Mouse (Mus musculus): ENCODE measurements around the gene Babam2. TPM values are rescaled to one million over a fixed set of nuclear protein-coding genes. Genes with fewer than 3 reads are reported as not detected.

Gene Babam2
- polyA plus RNA-seq, 1 experiment from 2014 or later, result 54.7 TPM

DNA sequence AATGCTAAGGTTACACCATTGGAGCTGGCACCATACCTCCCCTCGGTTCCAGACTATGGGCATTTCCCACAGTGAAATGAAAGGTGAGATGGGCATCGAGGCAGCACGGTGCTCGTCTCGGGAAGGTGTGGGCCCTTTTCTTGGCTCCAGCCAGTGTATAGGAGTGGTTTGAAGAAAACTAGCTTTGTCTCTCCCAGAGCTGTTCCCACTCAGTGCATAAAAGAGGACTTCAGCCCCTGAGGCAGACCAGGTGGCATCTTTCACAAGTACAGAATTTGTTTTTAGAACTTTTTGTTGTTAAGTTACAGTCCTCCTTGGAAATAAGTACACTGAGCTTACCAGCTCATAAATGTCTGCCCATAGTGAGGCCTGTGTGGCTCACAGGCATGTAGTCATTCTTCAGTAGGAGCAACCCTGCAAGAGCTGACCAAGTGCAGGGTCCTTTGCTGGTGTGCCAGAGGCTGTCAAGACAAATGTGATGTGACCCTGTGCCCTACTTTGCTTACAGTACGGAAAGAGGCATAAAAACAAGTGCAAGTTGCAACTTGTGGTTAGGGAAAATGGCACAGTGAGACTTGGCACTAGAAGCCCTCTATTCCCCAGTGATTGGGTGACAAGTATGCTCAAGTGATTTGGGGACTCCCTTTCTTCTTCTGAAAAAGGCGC lies 208.9 kb downstream of the Babam2 start:
- ATAC-seq, result no peak
- H3K4me3 ChIP-seq (ENCODE audit: low read depth, low read length), result no peak overlapping the region
- 89% methylated on average over 7 of the region's 7 CpGs for WGBS
- H3K4me1 ChIP-seq (ENCODE audit: control insufficient read depth, insufficient read depth, low read length), result no peaks in the 10 kb centered on the region
- H3K4me2 ChIP-seq (ENCODE audit: low read length), result no peak overlapping the region
- no peaks in the 10 kb centered on the region for H3K9me3 ChIP-seq (replicated peaks; ENCODE audit: control insufficient read depth, low read length, poor library complexity, severe bottlenecking)
- no peak overlapping the region for H3K9ac ChIP-seq (ENCODE audit: low read depth, low read length)
- no peak overlapping the region for H3K27ac ChIP-seq (ENCODE audit: low read length)
- H3K27me3 ChIP-seq (ENCODE audit: control insufficient read depth, insufficient read depth, low read depth, low read length), result no peaks in the 10 kb centered on the region
- no peaks in the 10 kb centered on the region for H3K36me3 ChIP-seq (ENCODE audit: control insufficient read depth, insufficient read depth, low read length)

DNA sequence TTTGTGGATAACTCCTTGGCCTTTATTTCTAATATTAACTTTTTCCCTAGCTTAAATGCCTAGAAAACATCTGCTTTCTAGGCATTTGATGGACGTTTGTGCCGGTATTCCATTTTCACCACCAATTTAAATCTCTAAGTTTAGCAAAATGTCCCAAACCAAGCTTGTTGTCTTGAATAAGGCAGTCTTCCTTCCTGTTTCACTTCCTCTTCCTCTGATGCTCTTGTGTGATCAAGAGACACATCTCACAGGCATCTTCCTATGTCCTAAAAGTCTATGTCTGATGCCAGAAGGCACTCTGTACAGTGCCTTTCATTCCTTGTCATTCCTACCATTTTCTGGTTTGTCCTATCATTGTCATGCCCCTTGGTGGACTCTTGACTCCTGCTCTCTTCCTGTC lies 210.5 kb downstream of the Babam2 start:
- no peaks in the 10 kb centered on the region for H3K9me3 ChIP-seq (replicated peaks; ENCODE audit: control insufficient read depth, low read length, poor library complexity, severe bottlenecking)
- no peak overlapping the region for H3K27ac ChIP-seq (ENCODE audit: low read length)
- H3K36me3 ChIP-seq (ENCODE audit: control insufficient read depth, insufficient read depth, low read length), result no peaks in the 10 kb centered on the region
- WGBS, result 90% methylated on average over 2 of the region's 2 CpGs
- H3K27me3 ChIP-seq (ENCODE audit: control insufficient read depth, insufficient read depth, low read depth, low read length), result no peaks in the 10 kb centered on the region
- H3K9ac ChIP-seq (ENCODE audit: low read depth, low read length), result no peak overlapping the region
- no peak overlapping the region for H3K4me2 ChIP-seq (ENCODE audit: low read length)
- ATAC-seq, result no peak
- no peaks in the 10 kb centered on the region for H3K4me1 ChIP-seq (ENCODE audit: control insufficient read depth, insufficient read depth, low read length)
- no peak overlapping the region for H3K4me3 ChIP-seq (ENCODE audit: low read depth, low read length)

DNA sequence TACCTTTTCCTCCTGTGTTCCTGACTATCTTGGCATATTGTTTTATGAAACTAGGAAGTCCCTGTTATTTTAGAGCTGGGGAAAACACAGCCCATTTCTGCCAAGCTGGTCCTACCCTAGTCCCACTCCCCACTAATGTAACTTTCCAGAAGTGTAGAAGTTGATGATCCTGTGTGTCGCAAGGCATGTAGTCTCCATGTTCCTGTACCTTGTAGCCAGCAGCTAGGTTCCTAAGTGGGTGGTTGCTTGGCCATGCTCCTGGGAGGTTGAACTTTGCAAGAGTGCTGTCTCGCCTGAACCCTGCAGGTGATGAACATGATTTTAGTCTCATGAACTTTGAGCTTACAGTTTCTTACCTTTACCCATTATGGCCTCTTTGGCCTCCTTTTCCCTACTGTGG lies 211.3 kb downstream of the Babam2 start:
- Histone ChIP-seq H3K4me1 (ENCODE audit: control insufficient read depth, insufficient read depth, low read length) (no peaks in the 10 kb centered on the region), H3K9me3 (replicated peaks; ENCODE audit: control insufficient read depth, low read length, poor library complexity, severe bottlenecking) (no peaks in the 10 kb centered on the region), H3K4me3 (ENCODE audit: low read depth, low read length) (no peak overlapping the region), H3K27ac (ENCODE audit: low read length) (no peak overlapping the region), H3K27me3 (ENCODE audit: control insufficient read depth, insufficient read depth, low read depth, low read length) (no peaks in the 10 kb centered on the region), H3K9ac (ENCODE audit: low read depth, low read length) (no peak overlapping the region), H3K36me3 (ENCODE audit: control insufficient read depth, insufficient read depth, low read length) (no peaks in the 10 kb centered on the region), H3K4me2 (ENCODE audit: low read length) (no peak overlapping the region)
- WGBS, result 92% methylated on average over 2 of the region's 2 CpGs
- ATAC-seq, result no peak

DNA sequence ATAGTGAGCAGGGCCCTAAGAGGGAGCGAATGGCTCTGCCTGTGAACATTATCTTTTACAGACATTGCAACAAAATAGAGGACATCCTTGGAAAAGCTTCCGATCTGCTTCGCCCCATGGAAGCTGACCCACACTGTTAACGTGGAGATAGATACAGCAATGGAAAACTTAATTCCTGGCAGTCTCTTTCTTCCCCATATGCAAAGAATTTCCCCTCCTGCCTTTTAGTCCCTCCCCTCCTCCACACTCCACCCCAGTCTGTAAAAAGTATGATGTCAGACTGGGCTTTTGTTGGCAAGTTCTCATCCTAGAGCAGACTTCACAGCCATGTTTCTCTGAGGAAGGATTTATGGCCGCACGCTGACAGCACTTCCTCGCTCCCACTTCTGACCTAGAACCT lies 218.8 kb downstream of the Babam2 start:
- Histone ChIP-seq H3K4me3 (ENCODE audit: low read depth, low read length) (no peak overlapping the region), H3K9ac (ENCODE audit: low read depth, low read length) (no peak overlapping the region), H3K27ac (ENCODE audit: low read length) (no peak overlapping the region), H3K27me3 (ENCODE audit: control insufficient read depth, insufficient read depth, low read depth, low read length) (no peaks in the 10 kb centered on the region), H3K4me2 (ENCODE audit: low read length) (no peak overlapping the region), H3K9me3 (replicated peaks; ENCODE audit: control insufficient read depth, low read length, poor library complexity, severe bottlenecking) (no peaks in the 10 kb centered on the region), H3K4me1 (ENCODE audit: control insufficient read depth, insufficient read depth, low read length) (0 out of 2 replicates have a peak, but pooled peaks cover 3% of the 10 kb centered on the region), H3K36me3 (ENCODE audit: control insufficient read depth, insufficient read depth, low read length) (no peaks in the 10 kb centered on the region)
- 86% methylated on average over 7 of the region's 7 CpGs for WGBS
- ATAC-seq, result no peak

DNA sequence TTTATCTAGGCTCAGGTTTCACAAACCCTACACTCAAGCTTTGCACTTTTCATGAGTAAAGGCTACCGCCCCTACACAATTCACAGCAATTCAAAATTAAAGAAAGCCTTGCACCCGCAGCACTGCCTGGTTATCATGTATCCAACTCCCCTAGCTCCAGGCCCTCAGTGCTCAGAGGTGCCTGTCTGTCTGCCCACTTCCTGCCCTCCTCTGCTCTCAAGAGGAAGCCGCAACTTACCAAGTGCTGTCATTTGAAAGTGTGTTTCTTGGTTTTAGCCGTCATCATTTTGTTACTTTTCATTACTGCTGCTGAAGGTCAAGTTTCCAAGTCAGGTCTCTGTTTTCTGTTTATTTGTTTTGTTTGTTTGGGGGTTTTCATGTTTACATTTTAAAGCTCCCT lies 221.1 kb downstream of the Babam2 start:
- 0 out of 2 replicates have a peak, but pooled peaks cover 3% of the 10 kb centered on the region for H3K4me1 ChIP-seq (ENCODE audit: control insufficient read depth, insufficient read depth, low read length)
- no peaks in the 10 kb centered on the region for H3K9me3 ChIP-seq (replicated peaks; ENCODE audit: control insufficient read depth, low read length, poor library complexity, severe bottlenecking)
- 93% methylated on average over 4 of the region's 4 CpGs for WGBS
- no peak overlapping the region for H3K4me3 ChIP-seq (ENCODE audit: low read depth, low read length)
- H3K4me2 ChIP-seq (ENCODE audit: low read length), result no peak overlapping the region
- H3K9ac ChIP-seq (ENCODE audit: low read depth, low read length), result no peak overlapping the region
- no peaks in the 10 kb centered on the region for H3K36me3 ChIP-seq (ENCODE audit: control insufficient read depth, insufficient read depth, low read length)
- no peak overlapping the region for H3K27ac ChIP-seq (ENCODE audit: low read length)
- H3K27me3 ChIP-seq (ENCODE audit: control insufficient read depth, insufficient read depth, low read depth, low read length), result no peaks in the 10 kb centered on the region
- no peak for ATAC-seq

DNA sequence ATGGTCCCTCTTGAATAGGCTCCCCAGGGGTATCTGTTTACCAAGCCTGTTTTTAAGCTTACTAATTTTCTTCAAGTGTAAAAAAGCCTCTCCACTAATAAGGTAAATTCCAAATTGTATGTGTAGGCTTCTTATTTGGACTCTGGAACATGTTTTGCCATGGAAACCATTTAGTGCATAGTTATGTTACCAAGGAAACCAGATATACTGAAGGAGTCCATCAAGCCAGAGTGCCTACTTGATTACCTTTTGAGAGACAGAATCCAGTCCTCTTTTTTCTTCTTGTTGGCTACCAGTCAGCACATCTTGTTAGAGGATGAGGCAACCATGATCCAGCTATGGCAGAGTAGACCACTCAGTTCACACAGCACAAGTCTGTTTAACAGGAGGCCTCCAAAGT lies 222.6 kb downstream of the Babam2 start:
- H3K36me3 ChIP-seq (ENCODE audit: control insufficient read depth, insufficient read depth, low read length), result no peaks in the 10 kb centered on the region
- ATAC-seq, result peak; percentile 32; the same call in 1 of the 2 replicates
- H3K4me1 ChIP-seq (ENCODE audit: control insufficient read depth, insufficient read depth, low read length), result 0 out of 2 replicates have a peak, but pooled peaks cover 3% of the 10 kb centered on the region
- no peak overlapping the region for H3K9ac ChIP-seq (ENCODE audit: low read depth, low read length)
- H3K4me2 ChIP-seq (ENCODE audit: low read length), result no peak overlapping the region
- no peak overlapping the region for H3K4me3 ChIP-seq (ENCODE audit: low read depth, low read length)
- H3K27me3 ChIP-seq (ENCODE audit: control insufficient read depth, insufficient read depth, low read depth, low read length), result no peaks in the 10 kb centered on the region
- no peak overlapping the region for H3K27ac ChIP-seq (ENCODE audit: low read length)
- no peaks in the 10 kb centered on the region for H3K9me3 ChIP-seq (replicated peaks; ENCODE audit: control insufficient read depth, low read length, poor library complexity, severe bottlenecking)

DNA sequence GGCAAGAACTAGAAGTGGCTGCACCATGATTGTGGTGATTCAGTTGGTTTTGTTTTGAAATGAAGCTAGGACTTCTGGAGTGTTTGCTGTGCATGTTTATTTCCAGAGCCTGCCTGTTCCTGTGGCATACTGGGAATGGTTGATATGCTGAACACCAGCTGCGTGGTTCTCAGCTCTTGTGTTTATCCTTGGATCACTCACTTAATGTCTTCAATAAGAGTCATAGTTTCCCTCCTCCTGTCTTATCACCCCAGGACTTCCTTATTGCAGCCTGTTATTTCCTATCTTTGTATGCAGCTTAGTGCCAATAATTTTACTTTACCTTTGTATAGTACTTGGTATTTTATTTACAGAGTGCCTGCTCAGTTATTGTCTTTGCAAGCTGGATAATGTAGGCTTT lies 223.4 kb downstream of the Babam2 start:
- Histone ChIP-seq H3K9ac (ENCODE audit: low read depth, low read length) (no peak overlapping the region), H3K4me2 (ENCODE audit: low read length) (no peak overlapping the region), H3K9me3 (replicated peaks; ENCODE audit: control insufficient read depth, low read length, poor library complexity, severe bottlenecking) (no peaks in the 10 kb centered on the region), H3K4me3 (ENCODE audit: low read depth, low read length) (no peak overlapping the region), H3K36me3 (ENCODE audit: control insufficient read depth, insufficient read depth, low read length) (no peaks in the 10 kb centered on the region), H3K27ac (ENCODE audit: low read length) (no peak overlapping the region), H3K4me1 (ENCODE audit: control insufficient read depth, insufficient read depth, low read length) (0 out of 2 replicates have a peak, but pooled peaks cover 3% of the 10 kb centered on the region), H3K27me3 (ENCODE audit: control insufficient read depth, insufficient read depth, low read depth, low read length) (no peaks in the 10 kb centered on the region)
- 79% methylated on average over 1 of the region's 1 CpGs for WGBS
- no peak for ATAC-seq

DNA sequence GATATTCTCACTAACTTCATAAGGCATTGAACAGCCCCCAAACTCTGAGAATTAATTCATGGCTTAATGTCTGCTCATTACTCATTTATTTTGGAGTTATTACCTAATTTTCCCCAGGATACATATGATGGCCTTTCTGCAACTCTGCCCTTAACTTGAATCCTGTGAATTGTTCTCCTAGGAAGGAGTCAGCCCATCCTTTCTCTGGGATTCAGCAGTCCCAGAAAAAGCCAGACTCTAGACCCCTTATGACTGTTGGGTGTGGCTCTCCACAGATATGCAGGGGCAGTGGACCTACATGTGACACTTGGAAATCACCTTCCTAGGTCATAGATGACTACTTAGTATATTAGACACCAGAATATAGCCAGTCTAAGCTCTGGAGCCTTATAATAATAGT lies 226.6 kb downstream of the Babam2 start:
- no peaks in the 10 kb centered on the region for H3K27me3 ChIP-seq (ENCODE audit: control insufficient read depth, insufficient read depth, low read depth, low read length)
- H3K4me3 ChIP-seq (ENCODE audit: low read depth, low read length), result no peak overlapping the region
- no peaks in the 10 kb centered on the region for H3K9me3 ChIP-seq (replicated peaks; ENCODE audit: control insufficient read depth, low read length, poor library complexity, severe bottlenecking)
- no peak overlapping the region for H3K4me2 ChIP-seq (ENCODE audit: low read length)
- H3K9ac ChIP-seq (ENCODE audit: low read depth, low read length), result no peak overlapping the region
- H3K36me3 ChIP-seq (ENCODE audit: control insufficient read depth, insufficient read depth, low read length), result no peaks in the 10 kb centered on the region
- H3K4me1 ChIP-seq (ENCODE audit: control insufficient read depth, insufficient read depth, low read length), result 0 out of 2 replicates have a peak, but pooled peaks cover 3% of the 10 kb centered on the region
- no peak for ATAC-seq
- no peak overlapping the region for H3K27ac ChIP-seq (ENCODE audit: low read length)

DNA sequence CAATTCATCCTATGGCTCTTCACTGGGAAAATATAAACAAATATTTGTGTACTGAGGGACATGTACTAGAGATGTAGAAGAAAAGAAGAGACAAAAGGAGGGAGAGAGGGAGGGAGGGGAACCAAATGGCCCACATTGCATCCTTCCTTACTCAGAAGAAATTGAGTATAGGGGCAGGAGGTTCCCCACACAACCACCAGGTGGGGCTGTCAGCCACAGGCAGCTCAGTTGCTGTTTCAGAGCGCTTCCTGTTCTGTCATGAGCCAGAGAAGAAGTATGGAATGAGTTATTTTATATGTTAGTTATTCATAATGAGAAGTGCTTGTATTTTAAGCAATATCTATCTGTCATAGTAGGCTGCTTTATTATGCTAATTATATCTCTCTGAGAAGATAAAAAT lies 229.1 kb downstream of the Babam2 start:
- WGBS, result 88% methylated on average over 1 of the region's 1 CpGs
- Histone ChIP-seq H3K4me3 (ENCODE audit: low read depth, low read length) (no peak overlapping the region), H3K9ac (ENCODE audit: low read depth, low read length) (no peak overlapping the region), H3K4me1 (ENCODE audit: control insufficient read depth, insufficient read depth, low read length) (no peaks in the 10 kb centered on the region), H3K9me3 (replicated peaks; ENCODE audit: control insufficient read depth, low read length, poor library complexity, severe bottlenecking) (no peaks in the 10 kb centered on the region), H3K4me2 (ENCODE audit: low read length) (no peak overlapping the region), H3K27ac (ENCODE audit: low read length) (no peak overlapping the region), H3K27me3 (ENCODE audit: control insufficient read depth, insufficient read depth, low read depth, low read length) (no peaks in the 10 kb centered on the region), H3K36me3 (ENCODE audit: control insufficient read depth, insufficient read depth, low read length) (no peaks in the 10 kb centered on the region)
- ATAC-seq, result no peak
